Mouse (Mus musculus) testis, adult 2 months (tissue): Measurements from ENCODE around the gene Mrpl33.

Experiments used
- CTCF ChIP-seq: fragments of 200-500 bp; IDR thresholded peaks from 2 replicates; pipeline ENCODE4 v1.5.1; 2012; ENCODE audit warnings: low read depth, mild to moderate bottlenecking, inconsistent platforms, low read length, moderate library complexity; ENCODE audit not compliant: control insufficient read depth, insufficient read depth, insufficient replicate concordance
- POLR2A ChIP-seq: fragments of 200-500 bp; IDR thresholded peaks from 2 replicates; pipeline ENCODE4 v1.6.1; 2012; ENCODE audit warnings: low read depth, mild to moderate bottlenecking, inconsistent platforms, low read length, moderate library complexity; ENCODE audit not compliant: control insufficient read depth

DNA sequence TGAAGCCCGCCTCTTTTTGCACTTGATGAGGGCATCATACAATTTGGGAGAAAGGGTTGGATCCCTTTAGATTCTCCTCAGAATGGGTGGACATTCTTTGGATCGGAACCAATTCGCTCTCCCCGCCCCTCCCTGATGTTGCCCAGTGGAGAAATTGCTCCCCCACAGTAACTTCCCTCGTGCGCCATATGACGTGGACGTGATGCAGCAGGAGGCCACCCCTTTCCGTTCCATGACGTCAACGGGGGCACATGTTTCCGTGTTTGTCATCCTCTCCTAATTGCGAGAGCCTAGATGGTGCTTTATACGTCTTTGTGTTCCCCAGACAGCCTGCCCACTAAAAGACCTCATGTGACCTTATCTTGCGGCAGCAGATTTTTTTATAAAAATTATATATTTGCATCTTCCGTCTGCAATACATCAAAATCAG lies 101.6 kb downstream of the Mrpl33 start:
- TF ChIP-seq CTCF (no peak), POLR2A (peak; percentile 38; the same call in 1 of the 2 replicates)
